Mouse (Mus musculus): Measurements from ENCODE around the gene Yipf6.

DNA sequence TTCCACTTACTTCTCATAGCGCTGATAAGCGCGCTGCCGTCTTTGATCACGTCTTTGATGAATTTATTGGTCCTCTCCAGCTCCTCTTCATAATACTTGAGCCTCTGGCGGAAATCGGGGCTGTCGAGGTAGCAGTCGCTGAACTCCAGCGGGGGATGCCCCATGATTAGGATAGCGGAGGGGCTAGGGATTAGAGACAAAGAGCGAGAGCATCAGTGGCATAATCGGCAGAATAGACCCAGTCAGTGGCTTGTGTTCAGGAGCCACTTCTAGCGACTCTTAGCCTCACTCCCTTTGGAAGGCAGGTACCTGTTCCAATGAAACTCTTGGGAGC, 46.1 kb upstream of the Yipf6 start:
- TF ChIP-seq CTCF (IDR thresholded peaks at IDR 0.05; ENCODE audit: low read depth, low read length), result no peak
- TF ChIP-seq EP300 (IDR thresholded peaks at IDR 0.05; ENCODE audit: insufficient read depth, low read depth, low read length), result no peak

All from ES-Bruce4 (cell line).